Mouse (Mus musculus) 416B (cell line): ENCODE data around the gene P4htm.

ENCODE experiments used
- DNase-seq: peaks from one replicate; pipeline ENCODE4 v3.0.0; 2011; ENCODE audit warnings: low read depth

Gene P4htm

GRCm38 (mm10) chr9:108577934-108578544 is 19.4 kb downstream of the P4htm start:
- DNase-seq: peak; percentile 53

DNA sequence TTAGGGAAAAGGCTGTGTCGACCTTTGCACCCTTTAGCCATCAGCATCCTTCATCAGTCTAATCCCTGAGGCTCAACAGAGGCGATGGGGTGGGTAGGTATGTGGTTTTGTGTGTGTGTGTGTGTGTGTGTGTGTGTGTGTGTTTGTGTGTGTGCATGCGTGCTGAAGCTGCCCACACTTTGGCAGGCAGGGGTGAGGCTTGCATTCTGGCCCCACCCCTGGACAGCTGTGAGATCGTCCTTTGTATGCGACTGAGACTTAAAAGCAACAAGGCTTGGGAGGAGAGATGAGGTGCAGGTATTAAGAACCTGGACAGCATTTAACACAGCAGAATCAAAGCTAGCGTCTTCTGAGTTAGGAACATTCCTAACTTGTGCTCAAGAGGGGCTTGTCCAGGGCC is 20.4 kb downstream of the P4htm start:
- DNase-seq: no peak

DNA sequence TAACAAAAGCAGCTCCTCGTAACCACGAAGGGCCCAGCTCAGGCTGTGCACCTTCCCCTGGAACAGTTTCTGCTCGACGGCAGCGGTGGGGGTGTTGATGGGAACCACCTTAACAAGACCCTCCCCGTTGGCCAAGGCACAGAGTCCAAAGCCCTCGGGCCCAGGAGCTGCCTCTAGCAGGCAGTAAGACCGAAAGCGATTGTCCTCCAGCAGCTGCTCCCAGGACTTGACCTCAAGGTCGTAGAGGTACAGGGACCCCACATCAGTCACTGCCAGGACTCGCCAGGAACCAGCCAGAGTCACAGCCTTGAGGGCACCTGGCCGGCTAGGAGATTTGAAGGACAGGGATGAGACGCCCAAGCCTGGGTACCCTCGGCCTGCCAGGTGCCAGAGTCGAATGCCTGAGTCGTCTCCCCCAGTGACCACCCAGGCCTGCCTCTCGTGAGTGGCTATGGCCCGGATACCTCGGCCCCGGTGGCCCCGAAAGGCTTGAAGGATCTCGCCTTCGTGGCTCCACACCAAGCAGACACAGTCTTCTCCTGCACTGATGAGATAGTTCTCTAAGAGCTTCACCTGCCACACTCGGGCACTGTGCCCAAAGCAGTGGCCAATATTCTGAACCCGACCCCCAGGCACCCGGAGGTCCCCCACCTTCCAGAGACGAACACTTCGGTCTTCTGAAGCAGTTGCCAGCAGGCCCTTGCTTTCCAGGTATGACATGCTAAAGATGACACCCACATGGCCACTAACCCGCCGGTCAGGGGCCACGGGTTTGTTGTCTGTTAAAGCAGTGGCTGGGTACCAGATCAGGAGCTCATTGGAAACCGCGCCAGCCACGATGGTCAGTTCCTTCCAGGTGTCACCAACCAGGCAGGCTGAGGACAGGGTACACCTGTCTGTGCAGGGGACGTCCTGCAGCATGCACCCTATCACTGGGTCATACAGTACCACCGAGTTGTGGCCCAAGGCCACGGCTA is 21.9 kb downstream of the P4htm start:
- DNase-seq: no peak

GRCm38 (mm10) chr9:108574921-108575320 is 22.5 kb downstream of the P4htm start:
- DNase-seq: no peak

DNA sequence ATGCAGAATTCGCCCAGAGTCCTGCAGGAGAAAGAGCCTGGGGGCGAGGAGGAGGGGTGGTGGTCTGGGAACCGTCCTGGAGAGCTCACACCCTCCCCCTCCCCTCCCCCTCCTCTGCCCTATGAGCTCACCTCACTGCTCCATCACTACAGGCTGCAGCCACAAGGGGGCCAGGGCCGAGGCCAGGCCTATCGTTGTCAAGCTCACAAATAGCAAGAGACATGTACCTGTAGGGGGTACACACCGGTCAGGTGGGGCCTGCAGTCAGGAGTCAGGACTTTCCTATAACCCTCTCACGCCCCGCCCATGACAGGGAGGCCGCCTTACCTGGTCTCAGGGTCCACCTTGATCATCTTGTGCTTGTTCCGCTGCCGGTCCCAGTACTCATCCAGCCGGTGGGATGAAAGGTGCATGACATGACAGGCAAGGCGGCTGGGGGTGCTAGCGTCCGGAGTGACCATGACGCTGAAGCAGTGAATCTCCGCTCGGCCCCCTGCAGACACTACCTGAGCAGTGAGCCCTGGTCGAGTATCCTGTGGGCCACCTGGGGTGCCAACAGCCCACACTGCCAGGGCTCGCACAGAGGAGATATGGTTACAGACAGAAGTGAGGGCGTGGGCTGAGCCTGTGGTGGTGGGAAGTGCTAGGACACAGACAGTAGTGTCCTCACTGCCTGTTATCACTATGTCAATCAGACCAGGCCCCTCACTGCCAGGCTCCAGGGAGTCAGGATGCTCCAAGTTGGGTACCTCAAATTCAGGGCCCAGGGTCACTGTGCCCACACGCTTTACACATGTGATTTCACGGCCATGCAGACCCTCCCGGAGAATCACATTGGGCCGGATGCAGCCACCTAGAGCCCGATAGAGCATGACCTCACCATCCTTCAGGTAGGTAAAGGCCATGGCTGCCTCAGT is 23.4 kb downstream of the P4htm start:
- peak; percentile 62 for DNase-seq

- no peak for DNase-seq
Observed at GRCm38 (mm10) chr9:108572321-108572720, 25.1 kb downstream of the P4htm start.

- no peak for DNase-seq
Observed at GRCm38 (mm10) chr9:108571401-108571973, 26.0 kb downstream of the P4htm start.

DNA sequence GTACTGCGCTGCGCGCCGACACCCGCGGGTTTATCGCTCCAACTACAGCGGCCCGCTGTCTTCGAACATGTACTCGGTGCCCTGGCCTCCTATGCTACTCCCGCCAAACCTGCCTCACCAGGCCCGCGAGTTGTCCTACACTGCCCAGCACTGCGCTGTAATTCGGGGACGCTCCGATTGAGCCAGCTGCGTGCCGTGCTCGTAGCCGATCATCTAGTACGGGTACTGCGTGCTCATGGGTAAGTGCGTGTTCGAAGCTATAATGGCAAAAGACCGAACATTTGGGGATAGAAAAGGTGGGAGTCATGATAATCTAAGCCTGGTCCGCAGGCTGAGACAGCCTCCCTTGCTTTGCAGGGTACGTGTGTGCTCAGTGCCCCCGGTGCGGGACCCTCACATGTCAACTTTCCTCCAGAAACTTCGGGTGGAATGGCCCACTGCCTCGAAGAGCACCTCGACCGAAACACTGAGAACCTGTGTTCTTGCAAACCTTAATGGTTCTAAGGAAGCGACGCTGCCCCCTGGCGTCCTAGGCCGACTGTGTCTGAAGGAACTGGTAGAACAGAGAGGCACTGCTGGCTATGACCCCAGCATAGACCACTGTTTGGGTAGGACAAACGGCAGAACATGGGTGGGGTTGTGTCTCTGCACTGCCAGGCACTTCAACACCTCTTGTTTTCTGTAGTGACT is 27.1 kb downstream of the P4htm start:
- DNase-seq: peak; percentile 92

DNA sequence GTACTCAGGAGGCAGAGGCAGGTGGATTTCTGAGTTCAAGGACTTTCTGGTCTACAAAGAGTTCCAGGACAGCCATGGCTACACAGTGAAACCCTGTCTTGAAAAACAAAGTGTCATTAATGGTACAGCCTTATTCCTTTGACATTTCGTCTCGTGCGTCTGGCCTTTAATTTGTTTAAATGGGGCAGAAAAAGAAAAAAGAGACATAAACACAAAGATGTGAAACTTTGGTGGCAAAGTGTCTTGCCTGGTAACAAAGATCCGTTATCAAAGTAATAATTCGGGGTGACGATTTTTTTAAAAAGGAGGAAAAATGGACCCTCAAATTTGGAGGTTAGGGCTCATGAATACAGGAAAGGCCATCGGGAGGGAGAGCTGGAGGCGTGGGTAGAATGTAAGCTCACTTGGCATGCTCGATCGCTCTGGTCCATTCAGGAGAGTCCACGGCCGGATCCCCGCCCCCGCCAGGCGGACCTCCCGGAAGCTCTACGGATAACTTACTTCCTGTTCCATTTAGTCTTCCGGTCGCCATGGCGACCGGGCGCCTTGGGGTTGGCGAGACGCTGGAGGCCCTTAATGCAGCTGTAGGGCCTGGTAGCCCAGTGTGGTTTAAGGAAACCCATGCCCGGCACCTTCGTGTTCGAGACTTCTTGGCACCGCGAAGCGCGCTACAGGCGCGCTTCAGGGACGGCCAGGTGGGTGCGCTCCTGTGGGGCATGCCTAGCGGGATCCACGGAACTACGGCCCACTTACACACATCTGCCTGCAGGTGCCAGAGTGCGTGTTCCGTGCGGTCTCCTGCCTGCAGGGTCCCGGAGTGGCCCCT is 27.9 kb downstream of the P4htm start, which contains the start of gene Dalrd3:
Dalrd3 (plus strand) TSS at position 506 of the 826 bp plus-strand sequence.
- peak; percentile 98 for DNase-seq

DNA sequence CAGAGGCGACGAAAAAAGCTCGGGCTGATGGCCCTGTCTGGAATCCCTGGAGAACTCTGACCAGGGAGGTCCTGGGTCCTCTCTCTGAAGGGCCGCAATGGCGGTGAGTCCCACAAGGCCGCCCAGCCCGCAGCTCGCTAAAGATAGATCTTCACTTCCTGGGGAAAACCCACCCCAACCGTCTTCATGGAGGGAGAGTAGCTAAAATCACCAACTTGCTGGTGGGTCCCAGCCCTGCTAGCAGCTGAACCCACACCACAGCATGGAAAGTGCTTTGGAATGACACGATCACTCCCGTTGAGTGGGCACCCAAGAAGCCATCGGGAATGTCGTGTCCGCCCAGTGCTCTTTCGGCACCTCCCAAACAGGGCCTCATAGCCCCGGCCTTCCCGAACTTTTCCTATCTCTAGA is 29.0 kb downstream of the P4htm start:
- DNase-seq: peak; percentile 67

- peak; percentile 66 for DNase-seq
Observed at GRCm38 (mm10) chr9:108567931-108568419, 29.5 kb downstream of the P4htm start.

DNA sequence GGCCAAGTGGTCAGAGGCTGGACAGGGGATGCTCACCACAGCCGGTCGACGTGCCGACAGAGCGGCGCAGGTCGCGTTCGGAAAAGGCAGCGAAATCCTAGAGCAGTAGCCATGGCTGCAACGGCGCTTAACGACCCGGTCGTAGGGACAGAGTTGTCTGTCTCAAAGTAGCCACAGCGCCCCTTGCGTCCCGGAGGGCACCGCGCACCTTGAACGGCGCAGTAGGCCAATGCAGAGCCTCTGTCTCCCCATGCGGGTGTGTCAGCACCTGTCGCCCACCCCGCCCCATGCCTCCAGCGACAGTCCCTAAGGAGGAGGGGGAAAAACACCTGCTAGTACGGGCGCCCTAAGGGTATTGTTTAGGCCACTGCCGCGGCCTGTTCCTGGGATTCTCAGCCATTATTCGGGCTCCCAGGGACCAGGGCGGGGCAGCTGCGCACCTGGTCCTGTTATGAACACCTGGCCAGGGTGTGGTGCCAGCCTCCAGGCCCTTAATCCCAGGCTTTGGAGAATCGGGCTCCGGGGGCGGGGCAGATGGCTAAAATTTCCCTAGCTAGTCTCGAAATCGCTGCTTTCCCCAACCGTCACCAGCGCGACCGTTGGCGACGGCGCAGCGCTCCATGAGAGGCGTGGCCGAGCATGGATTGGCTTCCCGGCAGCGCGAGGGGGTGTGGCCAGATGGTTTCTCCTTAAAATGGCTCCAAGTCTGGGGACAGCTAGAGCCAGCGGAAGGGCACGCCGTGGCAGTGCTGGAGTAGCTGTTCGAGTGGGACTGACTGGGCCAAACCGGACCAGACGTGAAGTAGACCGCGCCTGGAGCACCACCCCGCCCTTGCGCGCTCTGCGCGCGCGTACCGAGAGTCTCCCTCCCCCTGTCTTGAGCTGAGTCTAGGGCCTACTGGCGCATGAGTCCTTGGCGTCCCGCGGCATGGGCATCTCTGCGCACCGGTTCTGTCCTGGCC is 30.4 kb downstream of the P4htm start, which contains the start of gene Ndufaf3:
Ndufaf3 (minus strand) TSS at position 620 of the 962 bp plus-strand sequence.
- DNase-seq: peak; percentile 97

- DNase-seq: peak; percentile 52
Observed at GRCm38 (mm10) chr9:108565881-108566814, 31.3 kb downstream of the P4htm start.

DNA sequence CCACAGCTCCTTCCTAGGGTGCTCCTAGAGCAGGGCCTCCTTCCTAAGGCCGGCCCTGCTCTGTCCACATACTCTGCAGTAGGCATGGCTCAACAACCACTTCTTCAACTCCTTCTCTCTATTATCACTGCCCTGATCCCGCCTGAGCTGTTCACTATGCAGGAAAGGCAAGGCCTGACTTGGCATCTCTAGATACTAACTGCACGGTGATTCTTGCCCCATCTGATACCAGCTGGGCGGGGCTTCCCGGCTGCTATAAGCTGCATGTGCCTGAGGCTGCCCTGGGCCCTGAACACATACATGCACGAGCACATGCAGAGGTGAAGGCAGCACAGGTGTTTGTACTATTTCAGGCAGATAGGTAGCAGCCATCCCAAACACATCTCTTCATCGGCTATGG is 33.3 kb downstream of the P4htm start:
- peak; percentile 25 for DNase-seq

GRCm38 (mm10) chr9:108563671-108564070 is 33.8 kb downstream of the P4htm start:
- no peak for DNase-seq

- DNase-seq: peak; percentile 99
Observed at GRCm38 (mm10) chr9:108560227-108560841, 37.1 kb downstream of the P4htm start, which contains the start of gene Impdh2. TSS of gene Impdh2 (plus strand) at chr9:108560286.

DNA sequence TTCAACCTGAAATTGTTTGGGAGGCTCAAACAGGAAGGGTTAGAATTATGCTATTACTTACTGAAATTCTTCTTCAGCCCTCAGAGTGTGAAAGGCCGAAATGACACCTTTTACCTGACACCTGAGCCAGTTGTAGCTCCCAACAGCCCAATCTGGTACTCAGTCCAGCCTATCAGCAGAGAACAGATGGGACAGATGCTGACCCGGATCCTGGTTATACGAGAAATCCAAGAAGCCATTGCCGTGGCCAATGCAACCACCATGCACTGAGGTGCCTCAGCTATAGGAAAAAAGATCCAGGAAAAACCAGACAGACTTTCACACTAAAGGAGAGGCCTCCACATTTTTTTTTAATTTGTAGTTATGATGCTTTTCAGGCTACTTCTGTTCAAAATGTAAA is 38.3 kb downstream of the P4htm start:
- no peak for DNase-seq
